Mouse (Mus musculus) ES-Bruce4 (cell line): ENCODE results near the gene Ces2h. TPM values are rescaled to one million over a fixed set of nuclear protein-coding genes. Genes with fewer than 3 reads are reported as not detected.

Experiments
- H3K27ac ChIP-seq: 2 replicates; pipeline ENCODE4 v1.5.1; 2012; ENCODE audit warnings: low read length, inconsistent platforms; ENCODE audit not compliant: insufficient read depth
- H3K27me3 ChIP-seq: 2 replicates; pipeline ENCODE4 v1.6.1; 2012; ENCODE audit warnings: mild to moderate bottlenecking, low read length, inconsistent platforms; ENCODE audit not compliant: control insufficient read depth, poor library complexity, insufficient read depth, severe bottlenecking
- H3K36me3 ChIP-seq: 2 replicates; pipeline ENCODE4 v1.6.1; 2012; ENCODE audit warnings: inconsistent platforms, mild to moderate bottlenecking, low read length, moderate library complexity; ENCODE audit not compliant: control insufficient read depth, poor library complexity, insufficient read depth, severe bottlenecking
- H3K4me1 ChIP-seq: one replicate; pipeline ENCODE4 v1.8.1; 2011; ENCODE audit warnings: low read length; ENCODE audit not compliant: control insufficient read depth, insufficient read depth
- H3K4me3 ChIP-seq: 2 replicates; pipeline ENCODE4 v1.5.1; 2011; ENCODE audit warnings: low read depth, mild to moderate bottlenecking, low read length
- H3K9ac ChIP-seq: 2 replicates; pipeline ENCODE4 v1.6.1; 2012; ENCODE audit warnings: low read depth, mild to moderate bottlenecking, inconsistent platforms; ENCODE audit not compliant: poor library complexity, severe bottlenecking
- H3K9me3 ChIP-seq: replicated peaks from 2 replicates; pipeline ENCODE4 v1.6.1; 2012; ENCODE audit warnings: mild to moderate bottlenecking, low read length, inconsistent platforms; ENCODE audit not compliant: control insufficient read depth, poor library complexity, insufficient read depth, severe bottlenecking
- CTCF ChIP-seq: IDR thresholded peaks from one replicate; pipeline ENCODE4 v1.8.1; 2011; ENCODE audit warnings: low read depth, low read length
- EP300 ChIP-seq: IDR thresholded peaks from 2 replicates; pipeline ENCODE4 v1.6.1; 2011; ENCODE audit warnings: low read depth, low read length; ENCODE audit not compliant: insufficient read depth
- POLR2A ChIP-seq: IDR thresholded peaks from one replicate; pipeline ENCODE4 v1.8.1; 2011; ENCODE audit warnings: low read length; ENCODE audit not compliant: insufficient read depth
- polyA plus RNA-seq: library from polyadenylated mRNA; stranded (reverse); fragments of >200 nt; gene quantifications from 2 replicates; pipeline ENCODE4 v1.2.4, GENCODE M21; 2011; ENCODE audit warnings: low read depth; ENCODE audit not compliant: missing spikeins, insufficient read depth, insufficient read length

The Ces2h gene
- not detected in 2 replicates for polyA plus RNA-seq

DNA sequence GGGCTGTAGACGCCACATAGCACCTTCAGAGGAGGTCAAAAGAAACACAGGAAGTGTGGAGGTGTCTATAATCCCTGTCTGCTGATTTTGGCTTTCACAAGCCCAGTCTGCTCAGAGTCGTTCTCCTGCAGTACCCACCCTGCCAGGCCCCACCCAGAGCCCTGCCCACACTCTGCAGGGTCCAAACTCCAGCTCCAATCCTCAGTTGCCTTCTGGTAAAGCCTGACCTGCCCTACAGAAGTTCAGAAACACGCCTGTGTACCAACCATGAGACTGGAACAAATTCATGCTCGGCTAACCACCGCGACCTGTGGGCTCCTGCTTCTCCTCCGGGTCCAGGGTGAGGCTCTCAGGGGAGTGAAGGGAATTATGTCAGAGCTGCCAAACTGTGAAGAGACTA is at the start of gene Ces2h:
Gene Ces2h, plus strand, starts transcription at position 268 of the 400 bp plus-strand sequence.
- H3K9me3 ChIP-seq = peaks cover 12% of the 10 kb centered on the region
- H3K36me3 ChIP-seq = no peaks in the 10 kb centered on the region
- no peaks in the 10 kb centered on the region for H3K4me1 ChIP-seq
- no peaks in the 10 kb centered on the region for H3K27me3 ChIP-seq
- no peak within 1 kb of the TSS for H3K27ac ChIP-seq
- TF ChIP-seq CTCF (no peak), EP300 (no peak), POLR2A (no peak)
- no peak within 1 kb of the TSS for H3K9ac ChIP-seq
- no peak within 1 kb of the TSS for H3K4me3 ChIP-seq

DNA sequence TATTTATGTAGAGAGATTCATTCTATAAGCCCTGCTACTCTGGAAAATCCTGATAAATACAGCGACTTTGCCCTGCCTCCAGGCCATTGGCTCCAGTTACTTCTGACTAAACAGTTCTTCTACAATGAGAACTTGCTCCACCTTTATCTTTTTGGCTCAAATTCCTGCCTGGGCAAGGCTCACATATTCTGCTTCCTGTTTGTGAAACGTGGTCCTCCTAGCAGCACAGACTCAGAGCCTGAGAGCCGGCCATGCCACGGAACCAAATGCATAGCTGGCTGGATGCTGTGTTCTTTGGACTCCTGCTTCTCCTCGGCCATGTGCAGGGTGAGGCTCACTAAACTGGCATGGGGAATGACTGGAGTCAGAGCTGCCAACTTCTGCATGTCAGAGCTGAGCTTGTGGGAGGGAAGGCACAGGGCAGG is 39.1 kb upstream of the Ces2h start, which contains the start of gene Ces2g:
Gene Ces2g, plus strand, starts transcription at position 182 of the 425 bp plus-strand sequence.
- Histone ChIP-seq H3K9me3 (no peaks in the 10 kb centered on the region), H3K4me1 (no peaks in the 10 kb centered on the region), H3K27ac (no peak within 1 kb of the TSS), H3K27me3 (no peaks in the 10 kb centered on the region; the same call in 1 of the 2 replicates), H3K4me3 (no peak within 1 kb of the TSS), H3K36me3 (no peaks in the 10 kb centered on the region), H3K9ac (no peak within 1 kb of the TSS)
- TF ChIP-seq EP300 (no peak), POLR2A (no peak), CTCF (no peak)

DNA sequence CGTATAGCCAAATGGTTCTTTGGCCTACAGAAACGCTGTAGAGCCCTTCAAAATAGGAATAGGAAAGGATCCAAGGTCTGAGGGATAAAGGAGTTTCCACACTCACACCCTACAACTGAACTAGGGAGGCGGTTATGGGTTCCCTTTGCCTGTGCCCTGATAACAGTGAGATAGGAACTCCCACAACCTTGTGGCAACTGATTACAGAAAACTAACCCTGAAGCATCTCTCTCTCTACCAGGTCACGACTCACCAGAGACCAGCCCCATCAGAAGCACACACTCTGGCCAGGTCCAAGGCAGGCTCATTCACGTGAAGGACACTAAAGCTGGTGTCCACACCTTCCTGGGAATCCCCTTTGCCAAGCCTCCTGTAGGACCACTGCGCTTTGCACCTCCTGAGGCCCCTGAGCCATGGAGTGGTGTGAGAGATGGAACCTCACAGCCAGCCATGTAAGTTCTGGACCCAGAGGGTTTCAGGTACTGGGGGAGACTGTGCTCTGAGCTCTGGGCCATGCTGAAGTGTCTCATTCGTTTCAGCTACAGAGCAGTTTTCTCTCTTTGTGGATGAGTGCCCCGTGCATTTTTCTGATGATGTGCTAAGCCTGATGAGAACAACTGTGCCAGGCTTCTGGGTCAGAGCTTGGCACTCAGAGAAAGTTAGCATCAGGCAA is 38.3 kb upstream of the Ces2h start:
- Histone ChIP-seq H3K36me3 (no peaks in the 10 kb centered on the region), H3K27me3 (no peaks in the 10 kb centered on the region; the same call in 1 of the 2 replicates)

DNA sequence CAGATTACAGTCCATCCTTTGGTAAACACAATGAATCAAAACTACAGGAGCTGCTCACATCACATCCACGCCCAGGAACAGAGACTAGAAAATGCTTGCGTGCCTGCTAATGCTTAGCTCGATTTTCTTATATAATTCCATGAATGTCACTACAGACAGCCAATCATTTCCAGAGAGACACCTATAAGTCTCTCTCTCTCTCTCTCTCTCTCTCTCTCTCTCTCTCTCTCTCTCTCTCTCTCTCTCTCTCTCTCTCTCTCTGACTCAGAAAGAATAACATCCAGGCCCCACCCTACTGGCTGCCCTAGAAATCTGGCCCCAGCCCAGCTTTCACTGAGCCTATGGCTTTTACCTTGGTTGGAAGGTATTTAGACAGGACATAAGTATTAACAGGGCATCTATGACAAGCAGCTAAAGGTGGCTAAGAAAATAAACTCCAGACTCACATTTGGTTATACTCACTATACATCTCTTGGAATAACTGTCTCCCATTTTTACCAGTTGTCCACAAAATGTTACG is 37.2 kb upstream of the Ces2h start:
- no peaks in the 10 kb centered on the region for H3K36me3 ChIP-seq
- H3K4me1 ChIP-seq = no peaks in the 10 kb centered on the region
- no peak overlapping the region for H3K4me3 ChIP-seq
- H3K9me3 ChIP-seq = no peaks in the 10 kb centered on the region
- H3K27ac ChIP-seq = no peak overlapping the region
- TF ChIP-seq CTCF (no peak), EP300 (no peak), POLR2A (no peak)
- H3K27me3 ChIP-seq = no peaks in the 10 kb centered on the region; the same call in 1 of the 2 replicates
- H3K9ac ChIP-seq = no peak overlapping the region

More for the DNA sequence above, 38.3 kb upstream of the Ces2h start:
- TF ChIP-seq CTCF = no peak
- no peak for TF ChIP-seq POLR2A
- TF ChIP-seq EP300 = no peak
- H3K9me3 ChIP-seq = no peaks in the 10 kb centered on the region
- no peaks in the 10 kb centered on the region for H3K4me1 ChIP-seq
- H3K4me3 ChIP-seq = no peak overlapping the region
- no peak overlapping the region for H3K9ac ChIP-seq
- no peak overlapping the region for H3K27ac ChIP-seq

DNA sequence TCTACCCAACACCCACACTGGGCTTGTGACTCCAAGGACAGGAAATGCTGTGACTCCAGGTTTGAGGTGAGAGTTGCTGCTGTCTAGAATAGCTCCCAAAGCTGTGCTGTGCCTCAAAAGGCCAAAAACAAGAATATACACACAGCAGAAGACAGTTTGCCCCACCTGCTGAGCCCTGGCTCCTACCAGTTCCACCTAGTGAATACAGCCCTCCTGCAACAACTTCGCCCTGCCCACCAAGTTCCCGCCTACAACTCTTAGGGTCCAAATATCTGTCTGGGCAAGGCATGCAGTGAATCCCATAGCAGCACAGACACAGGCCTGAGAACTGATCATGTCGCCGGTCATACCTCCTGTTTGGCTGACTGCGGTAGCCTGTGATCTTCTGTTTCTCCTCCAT is 16.5 kb upstream of the Ces2h start:
- Histone ChIP-seq H3K9me3 (no peaks in the 10 kb centered on the region), H3K27ac (no peak overlapping the region), H3K36me3 (no peaks in the 10 kb centered on the region), H3K4me1 (no peaks in the 10 kb centered on the region), H3K27me3 (no peaks in the 10 kb centered on the region), H3K4me3 (no peak overlapping the region), H3K9ac (no peak overlapping the region)
- TF ChIP-seq EP300 (no peak), POLR2A (no peak), CTCF (no peak)

DNA sequence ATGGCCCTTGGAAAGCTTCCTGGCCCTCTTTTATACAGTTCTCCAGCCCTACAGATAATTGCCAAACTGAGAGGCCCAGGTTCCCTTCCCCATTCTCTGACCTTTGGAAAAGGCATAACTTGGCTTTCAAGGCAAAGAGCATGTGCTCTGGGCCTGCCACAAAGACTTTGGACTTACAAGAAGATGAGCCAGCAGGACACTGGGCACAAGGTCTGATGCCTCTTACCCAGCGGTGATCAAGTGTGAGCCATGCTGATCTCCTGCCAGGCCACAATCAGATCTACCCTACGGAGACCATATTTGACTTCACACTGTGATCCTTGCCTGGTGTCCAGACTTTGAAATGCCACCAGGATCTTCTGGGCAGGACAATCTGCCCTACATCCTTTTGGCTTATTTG is 15.7 kb upstream of the Ces2h start:
- H3K4me3 ChIP-seq = no peak overlapping the region
- TF ChIP-seq EP300 (no peak), POLR2A (no peak), CTCF (no peak)
- no peak overlapping the region for H3K9ac ChIP-seq
- no peak overlapping the region for H3K27ac ChIP-seq
- no peaks in the 10 kb centered on the region for H3K27me3 ChIP-seq
- H3K36me3 ChIP-seq = no peaks in the 10 kb centered on the region
- no peaks in the 10 kb centered on the region for H3K4me1 ChIP-seq
- H3K9me3 ChIP-seq = no peaks in the 10 kb centered on the region
